Mouse (Mus musculus) MEL (cell line): ENCODE data around the gene Ap3b1. TPM values are rescaled to one million over a fixed set of nuclear protein-coding genes. Genes with fewer than 3 reads are reported as not detected.
A peak's percentile ranks its signal among the peaks of the same experiment; 100 is the strongest.

Source experiments
- DNase-seq: peaks from one replicate; pipeline ENCODE4 v3.0.0; 2011; ENCODE audit warnings: low read depth, low spot score
- H3K27ac ChIP-seq: 2 replicates; pipeline ENCODE4 v1.5.1; 2012; ENCODE audit warnings: low read depth, mild to moderate bottlenecking, control low read depth, low read length, moderate library complexity; ENCODE audit not compliant: control insufficient read depth
- H3K27me3 ChIP-seq, 2 experiments: fragments of 150-350 bp in 1 of 2; sonication (generic) in 1 of 2; 2 replicates each; pipeline ENCODE4 v1.6.1; 2012; ENCODE audit warnings: low read length in 2 of 2, mild to moderate bottlenecking in 2 of 2, improper control_type of control experiment in 1 of 2, moderate library complexity in 1 of 2; ENCODE audit not compliant: insufficient read depth in 2 of 2, control insufficient read depth in 1 of 2
- H3K36me3 ChIP-seq, 2 experiments: 2 replicates each; pipeline ENCODE4 v1.6.1; 2012 to 2014; ENCODE audit warnings: low read length in 2 of 2, improper control_type of control experiment in 1 of 2, inconsistent platforms in 1 of 2, mild to moderate bottlenecking in 1 of 2; ENCODE audit not compliant: insufficient read depth in 2 of 2, control insufficient read depth in 1 of 2
- H3K4me1 ChIP-seq, 2 experiments: fragments of 150-350 bp in 1 of 2; sonication (generic) in 1 of 2; 2 replicates each; pipeline ENCODE4 v1.6.1; 2012; ENCODE audit warnings: low read length in 2 of 2, improper control_type of control experiment in 1 of 2, mild to moderate bottlenecking in 1 of 2; ENCODE audit not compliant: insufficient read depth in 2 of 2, control insufficient read depth in 1 of 2
- H3K4me3 ChIP-seq, 2 experiments: fragments of 150-350 bp in 1 of 2; sonication (generic) in 1 of 2; 2 replicates each; pipeline ENCODE4 v1.5.1; 2012; ENCODE audit warnings: low read depth in 2 of 2, low read length in 2 of 2, mild to moderate bottlenecking in 2 of 2, moderate library complexity in 2 of 2, control low read depth in 1 of 2, improper control_type of control experiment in 1 of 2; ENCODE audit not compliant: control insufficient read depth in 1 of 2, insufficient read depth in 1 of 2
- H3K79me2 ChIP-seq: 2 replicates; pipeline ENCODE4 v1.6.1; 2012; ENCODE audit warnings: mild to moderate bottlenecking, low read length, moderate library complexity; ENCODE audit not compliant: control insufficient read depth, poor library complexity, insufficient read depth
- H3K9ac ChIP-seq: 2 replicates; pipeline ENCODE4 v1.6.1; 2012; ENCODE audit warnings: low read depth, mild to moderate bottlenecking, control low read depth, low read length, moderate library complexity; ENCODE audit not compliant: control insufficient read depth, poor library complexity, severe bottlenecking
- H3K9me3 ChIP-seq: fragments of 150-350 bp; sonication (generic); replicated peaks from 2 replicates; pipeline ENCODE4 v1.6.1; 2012; ENCODE audit warnings: mild to moderate bottlenecking, low read length, improper control_type of control experiment, moderate library complexity; ENCODE audit not compliant: insufficient read depth
- BHLHE40 ChIP-seq: IDR thresholded peaks from 2 replicates; pipeline ENCODE4 v1.6.1; 2012; ENCODE audit warnings: low read depth, mild to moderate bottlenecking, inconsistent platforms, low read length, improper control_type of control experiment, borderline replicate concordance
- HCFC1 ChIP-seq: IDR thresholded peaks from 2 replicates; pipeline ENCODE4 v1.6.1; 2012; ENCODE audit warnings: low read depth, mild to moderate bottlenecking, inconsistent platforms, low read length, improper control_type of control experiment, moderate library complexity
- POLR2AphosphoS5 ChIP-seq: IDR thresholded peaks from 2 replicates; pipeline ENCODE4 v1.6.1; 2012; ENCODE audit warnings: low read depth, borderline replicate concordance, mild to moderate bottlenecking, inconsistent platforms, low read length, moderate library complexity, mixed read lengths
- SIN3A ChIP-seq: IDR thresholded peaks from 2 replicates; pipeline ENCODE4 v1.6.1; 2012; ENCODE audit warnings: low read length, improper control_type of control experiment, inconsistent platforms
- TAL1 ChIP-seq: IDR thresholded peaks from 2 replicates; pipeline ENCODE4 v1.6.1; 2012; ENCODE audit warnings: mild to moderate bottlenecking, inconsistent platforms, low read length, moderate library complexity, mixed read lengths
- TCF12 ChIP-seq: IDR thresholded peaks from 2 replicates; pipeline ENCODE4 v1.6.1; 2014; ENCODE audit warnings: low read depth, mild to moderate bottlenecking, inconsistent platforms, low read length, improper control_type of control experiment, moderate library complexity
- ZC3H11A ChIP-seq: IDR thresholded peaks from 2 replicates; pipeline ENCODE4 v1.6.1; 2012; ENCODE audit warnings: low read depth, mild to moderate bottlenecking, inconsistent platforms, low read length, improper control_type of control experiment
- ZMIZ1 ChIP-seq: IDR thresholded peaks from 2 replicates; pipeline ENCODE4 v1.6.1; 2012; ENCODE audit warnings: low read depth, mild to moderate bottlenecking, inconsistent platforms, low read length, improper control_type of control experiment, moderate library complexity
- ZNF384 ChIP-seq: IDR thresholded peaks from 2 replicates; pipeline ENCODE4 v1.6.1; 2012; ENCODE audit warnings: low read depth, mild to moderate bottlenecking, inconsistent platforms, low read length, improper control_type of control experiment
- polyA plus RNA-seq, 2 experiments: library from polyadenylated mRNA; stranded (reverse) in 1 of 2; unstranded in 1 of 2; fragments of >175 nt in 1 of 2; fragments of >200 nt in 1 of 2; gene quantifications; 2 replicates each; pipeline versions ENCODE4 v1.2.1 to v1.2.4; 2012; ENCODE audit warnings: low replicate concordance in 2 of 2, low read depth in 1 of 2; ENCODE audit not compliant: insufficient read length in 2 of 2, insufficient read depth in 1 of 2, missing spikeins in 1 of 2
- total RNA-seq: library from RNA; depleted of rRNA; stranded (reverse); fragments of 300-350 nt; gene quantifications from 2 replicates; pipeline ENCODE4 v1.2.3, GENCODE M21; 2012

Ap3b1 gene
- total and polyA plus RNA-seq, 3 experiments = 36.7 to 74.5 TPM; not detected in 1

GRCm38 (mm10) chr13:94565616-94566015 lies 206.9 kb downstream of the Ap3b1 start:
- Histone ChIP-seq H3K9ac (no peak overlapping the region), H3K9me3 (no peaks in the 10 kb centered on the region), H3K27me3 (no peaks in the 10 kb centered on the region), H3K4me3 (no peak overlapping the region)
- DNase-seq = no peak
- TF ChIP-seq SIN3A (no peak), POLR2AphosphoS5 (no peak), HCFC1 (no peak)
- TF ChIP-seq, all 39 proteins: peak for 0
- Histone ChIP-seq H3K36me3 (peaks cover 0 to 5% of the 10 kb centered on the region in 2 experiments; a peak in 3 of 4 replicates), H3K4me1 (peaks cover 2 to 7% of the 10 kb centered on the region in 2 experiments; a peak in 3 of 4 replicates), H3K79me2 (no peaks in the 10 kb centered on the region), H3K27ac (no peak overlapping the region)

GRCm38 (mm10) chr13:94567739-94568138 lies 209.0 kb downstream of the Ap3b1 start:
- no peaks in the 10 kb centered on the region for H3K9me3 ChIP-seq
- H3K27ac ChIP-seq = no peak overlapping the region
- no peak overlapping the region for H3K4me3 ChIP-seq
- peak; percentile 8 for DNase-seq
- H3K4me1 ChIP-seq = peaks cover under 1 to 7% of the 10 kb centered on the region in 2 experiments; a peak in 3 of 4 replicates
- TF ChIP-seq ZMIZ1 = no peak
- TF ChIP-seq BHLHE40 = no peak
- TF ChIP-seq, all 39 proteins: peak for 0
- Histone ChIP-seq H3K9ac (no peak overlapping the region), H3K79me2 (no peaks in the 10 kb centered on the region), H3K27me3 (no peaks in the 10 kb centered on the region), H3K36me3 (peaks cover 0 to 3% of the 10 kb centered on the region in 2 experiments; a peak in 3 of 4 replicates)

GRCm38 (mm10) chr13:94571001-94571400 lies 212.2 kb downstream of the Ap3b1 start:
- DNase-seq = no peak
- Histone ChIP-seq H3K27ac (no peak overlapping the region), H3K9me3 (no peaks in the 10 kb centered on the region), H3K79me2 (no peaks in the 10 kb centered on the region), H3K4me3 (no peak overlapping the region), H3K4me1 (no peaks in the 10 kb centered on the region), H3K9ac (no peak overlapping the region)
- no peak for TF ChIP-seq HCFC1
- no peak for TF ChIP-seq ZMIZ1
- no peak for TF ChIP-seq ZC3H11A
- no peak for TF ChIP-seq TCF12
- no peak for TF ChIP-seq TAL1
- no peak for TF ChIP-seq SIN3A
- TF ChIP-seq ZNF384 = no peak
- TF ChIP-seq, all 39 proteins: peak for 0
- no peaks in the 10 kb centered on the region; a peak in 1 of 4 replicates for H3K36me3 ChIP-seq
- H3K27me3 ChIP-seq = no peaks in the 10 kb centered on the region
